Mouse (Mus musculus): ENCODE data around the gene Nlrp4f. TPM values are rescaled to one million over a fixed set of nuclear protein-coding genes. Genes with fewer than 3 reads are reported as not detected.
A peak's percentile ranks its signal among the peaks of the same experiment; 100 is the strongest.

The Nlrp4f gene
- 28.1 and 29.2 TPM in 2 replicates for polyA plus RNA-seq (2011; ENCODE audit: insufficient read depth, insufficient read length, low read depth, missing spikeins)

DNA sequence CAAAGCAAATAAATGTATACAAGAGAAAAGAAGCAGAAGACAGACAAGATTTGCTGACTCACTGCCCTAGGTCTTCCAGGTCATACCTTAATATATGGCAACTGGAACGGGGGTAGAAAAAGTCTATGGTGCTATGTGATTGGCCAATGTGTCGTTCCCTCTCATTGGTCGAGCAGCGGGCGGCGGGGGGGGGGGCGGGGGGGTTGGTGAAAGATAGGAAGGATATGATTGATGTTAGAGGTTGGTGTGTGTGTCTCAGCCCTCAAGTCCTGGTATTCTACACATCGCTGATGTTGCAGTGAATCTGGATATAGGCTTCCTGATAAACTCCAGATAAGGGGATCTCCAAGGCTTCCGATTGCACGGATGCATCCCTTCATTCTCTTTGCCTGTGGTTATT lies at the start of gene Nlrp4f:
Gene Nlrp4f, minus strand, starts transcription at position 101 of the 400 bp plus-strand sequence.
- H3K4me3 ChIP-seq (ENCODE audit: low read depth, low read length): peak within 1 kb of the TSS; percentile 42
- peaks cover 2% of the 10 kb centered on the region for H3K4me1 ChIP-seq (ENCODE audit: control insufficient read depth, insufficient read depth, low read length)
- no peaks in the 10 kb centered on the region for H3K27me3 ChIP-seq (ENCODE audit: control insufficient read depth, insufficient read depth, low read length, poor library complexity, severe bottlenecking)
- TF ChIP-seq CTCF (IDR thresholded peaks at IDR 0.05; ENCODE audit: low read depth, low read length) (no peak), POLR2A (IDR thresholded peaks at IDR 0.05; ENCODE audit: insufficient read depth, low read length) (no peak), EP300 (IDR thresholded peaks at IDR 0.05; ENCODE audit: insufficient read depth, low read depth, low read length) (no peak)
- no peaks in the 10 kb centered on the region for H3K9me3 ChIP-seq (replicated peaks; ENCODE audit: control insufficient read depth, insufficient read depth, low read length, poor library complexity, severe bottlenecking)
- peak within 1 kb of the TSS; percentile 93 for H3K9ac ChIP-seq (ENCODE audit: low read depth, poor library complexity, severe bottlenecking)
- peak within 1 kb of the TSS; percentile 81 for H3K27ac ChIP-seq (ENCODE audit: insufficient read depth, low read length)
- peaks cover 7% of the 10 kb centered on the region for H3K36me3 ChIP-seq (ENCODE audit: control insufficient read depth, insufficient read depth, low read length, poor library complexity, severe bottlenecking)

DNA sequence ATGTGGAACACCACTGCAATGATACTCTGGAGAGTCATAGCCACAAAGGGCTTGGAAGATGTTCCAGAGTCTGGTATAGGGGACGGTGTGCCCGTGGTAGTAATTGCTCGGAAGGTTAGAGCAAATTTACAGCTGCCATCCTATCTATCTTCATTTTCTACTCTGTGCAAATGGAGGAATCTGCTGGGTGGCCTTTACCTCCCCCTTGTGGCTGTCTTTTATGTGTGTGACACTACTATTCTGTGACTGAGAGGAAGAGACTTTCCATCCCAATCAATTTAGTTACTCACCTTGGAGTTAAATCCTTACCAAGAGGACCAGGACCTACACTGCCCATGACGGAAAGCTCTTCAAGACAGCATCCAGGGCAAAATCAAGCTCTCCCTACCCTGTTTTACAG lies 37.5 kb upstream of the Nlrp4f start:
- no peak overlapping the region for H3K4me3 ChIP-seq (ENCODE audit: low read depth, low read length)
- H3K36me3 ChIP-seq (ENCODE audit: control insufficient read depth, insufficient read depth, low read length, poor library complexity, severe bottlenecking): no peaks in the 10 kb centered on the region
- TF ChIP-seq POLR2A (IDR thresholded peaks at IDR 0.05; ENCODE audit: insufficient read depth, low read length) (no peak), CTCF (IDR thresholded peaks at IDR 0.05; ENCODE audit: low read depth, low read length) (no peak), EP300 (IDR thresholded peaks at IDR 0.05; ENCODE audit: insufficient read depth, low read depth, low read length) (no peak)
- H3K9me3 ChIP-seq (replicated peaks; ENCODE audit: control insufficient read depth, insufficient read depth, low read length, poor library complexity, severe bottlenecking): no peaks in the 10 kb centered on the region
- no peaks in the 10 kb centered on the region for H3K27me3 ChIP-seq (ENCODE audit: control insufficient read depth, insufficient read depth, low read length, poor library complexity, severe bottlenecking)
- no peak overlapping the region for H3K27ac ChIP-seq (ENCODE audit: insufficient read depth, low read length)
- no peaks in the 10 kb centered on the region for H3K4me1 ChIP-seq (ENCODE audit: control insufficient read depth, insufficient read depth, low read length)
- H3K9ac ChIP-seq (ENCODE audit: low read depth, poor library complexity, severe bottlenecking): no peak overlapping the region; the same call in 1 of the 2 replicates

DNA sequence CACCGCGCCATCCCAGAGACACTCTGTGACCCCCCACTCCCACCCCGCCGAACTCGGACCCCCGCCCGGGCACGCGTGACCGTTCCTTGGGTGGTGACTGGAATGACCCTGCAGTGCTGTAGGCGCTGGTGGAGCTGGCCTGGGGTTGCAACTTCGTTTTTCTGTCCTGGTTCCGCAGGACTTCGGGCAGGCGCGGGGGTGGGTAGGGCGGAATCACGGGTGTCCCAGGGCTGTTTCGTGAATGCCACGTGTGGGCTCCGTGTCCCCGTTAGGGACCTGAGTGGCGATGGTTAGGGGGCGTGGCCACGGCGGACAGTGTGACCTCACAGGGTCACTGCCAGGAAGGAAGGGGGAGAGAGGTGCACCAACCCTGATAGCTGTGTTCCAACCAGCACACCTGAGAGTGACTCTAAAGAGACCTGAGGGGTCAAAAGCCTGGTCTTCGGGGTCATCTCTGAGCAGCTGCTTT lies 36.6 kb upstream of the Nlrp4f start:
- no peaks in the 10 kb centered on the region for H3K4me1 ChIP-seq (ENCODE audit: control insufficient read depth, insufficient read depth, low read length)
- H3K4me3 ChIP-seq (ENCODE audit: low read depth, low read length): peak overlapping the region; percentile 80
- no peaks in the 10 kb centered on the region for H3K36me3 ChIP-seq (ENCODE audit: control insufficient read depth, insufficient read depth, low read length, poor library complexity, severe bottlenecking)
- H3K27ac ChIP-seq (ENCODE audit: insufficient read depth, low read length): no peak overlapping the region
- no peaks in the 10 kb centered on the region for H3K9me3 ChIP-seq (replicated peaks; ENCODE audit: control insufficient read depth, insufficient read depth, low read length, poor library complexity, severe bottlenecking)
- TF ChIP-seq CTCF (IDR thresholded peaks at IDR 0.05; ENCODE audit: low read depth, low read length) (no peak), EP300 (IDR thresholded peaks at IDR 0.05; ENCODE audit: insufficient read depth, low read depth, low read length) (no peak)
- peak overlapping the region; percentile 76 for H3K9ac ChIP-seq (ENCODE audit: low read depth, poor library complexity, severe bottlenecking)
- H3K27me3 ChIP-seq (ENCODE audit: control insufficient read depth, insufficient read depth, low read length, poor library complexity, severe bottlenecking): no peaks in the 10 kb centered on the region

DNA sequence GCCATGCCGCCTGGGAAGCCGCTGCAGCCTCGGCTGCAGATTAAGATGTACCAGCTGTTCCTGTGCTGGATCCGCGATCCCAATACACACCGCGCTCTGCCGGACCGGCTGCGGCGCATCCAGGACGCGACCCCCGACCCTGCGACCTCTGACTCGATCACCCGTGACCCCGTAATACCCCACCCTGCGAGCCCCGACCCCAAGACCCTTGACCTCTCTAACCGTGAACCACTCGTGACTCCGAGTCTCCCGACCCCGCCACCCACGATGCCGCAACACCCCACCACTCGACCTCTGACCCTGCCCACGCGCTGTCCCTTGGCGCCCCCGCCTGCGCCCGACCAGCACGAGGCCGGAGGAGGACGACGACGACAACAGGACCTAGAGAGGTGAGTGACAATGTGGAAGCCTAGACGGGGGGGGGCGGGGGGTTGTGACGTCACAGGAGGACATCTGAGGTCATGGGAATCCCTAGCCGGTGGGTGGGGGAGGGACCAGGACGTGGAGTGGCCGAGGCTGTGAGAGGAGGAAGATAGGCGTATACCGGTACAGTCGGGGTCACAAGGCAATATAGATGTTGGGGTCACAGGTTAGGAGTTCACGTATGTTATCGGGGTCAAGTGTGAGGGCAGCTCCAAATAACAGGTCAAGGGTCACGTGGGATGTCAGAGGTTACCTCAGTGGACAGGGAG lies 36.0 kb upstream of the Nlrp4f start:
- H3K27ac ChIP-seq (ENCODE audit: insufficient read depth, low read length): peak overlapping the region; percentile 24; the same call in 1 of the 2 replicates
- H3K4me1 ChIP-seq (ENCODE audit: control insufficient read depth, insufficient read depth, low read length): no peaks in the 10 kb centered on the region
- no peak for TF ChIP-seq POLR2A (IDR thresholded peaks at IDR 0.05; ENCODE audit: insufficient read depth, low read length)
- no peaks in the 10 kb centered on the region for H3K27me3 ChIP-seq (ENCODE audit: control insufficient read depth, insufficient read depth, low read length, poor library complexity, severe bottlenecking)
- peak overlapping the region; percentile 76 for H3K9ac ChIP-seq (ENCODE audit: low read depth, poor library complexity, severe bottlenecking)
- peak overlapping the region; percentile 80 for H3K4me3 ChIP-seq (ENCODE audit: low read depth, low read length)
- H3K36me3 ChIP-seq (ENCODE audit: control insufficient read depth, insufficient read depth, low read length, poor library complexity, severe bottlenecking): no peaks in the 10 kb centered on the region
- no peaks in the 10 kb centered on the region for H3K9me3 ChIP-seq (replicated peaks; ENCODE audit: control insufficient read depth, insufficient read depth, low read length, poor library complexity, severe bottlenecking)

DNA sequence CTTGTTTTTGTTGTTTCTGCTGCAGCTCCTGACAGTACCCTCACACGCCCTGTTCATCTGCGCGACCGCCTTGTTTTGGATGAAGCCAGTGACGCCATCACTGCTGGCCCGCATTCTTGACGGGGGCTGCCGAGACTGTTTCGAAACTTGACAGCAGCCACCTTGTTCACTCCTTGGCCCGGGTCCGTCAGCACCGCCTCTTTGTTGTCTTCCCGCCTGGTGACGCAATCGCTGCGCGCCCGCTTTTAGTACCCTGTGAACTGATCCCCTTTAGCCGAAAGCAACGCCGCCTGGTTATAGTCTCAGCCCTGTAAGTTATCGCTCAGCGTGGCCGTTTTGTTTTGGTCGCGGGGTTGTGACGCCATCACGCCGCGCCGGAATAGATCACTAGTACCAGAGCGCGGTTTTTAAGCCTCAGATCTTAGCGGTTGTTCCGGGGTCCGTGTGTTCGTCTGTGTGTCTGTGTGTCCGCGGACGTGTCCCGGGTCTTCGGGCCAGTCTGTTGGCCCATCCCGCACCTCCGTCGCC lies 35.4 kb upstream of the Nlrp4f start:
- H3K36me3 ChIP-seq (ENCODE audit: control insufficient read depth, insufficient read depth, low read length, poor library complexity, severe bottlenecking): no peaks in the 10 kb centered on the region
- peak overlapping the region; percentile 76 for H3K9ac ChIP-seq (ENCODE audit: low read depth, poor library complexity, severe bottlenecking)
- H3K27me3 ChIP-seq (ENCODE audit: control insufficient read depth, insufficient read depth, low read length, poor library complexity, severe bottlenecking): no peaks in the 10 kb centered on the region
- TF ChIP-seq POLR2A (IDR thresholded peaks at IDR 0.05; ENCODE audit: insufficient read depth, low read length) (peak; percentile 20), EP300 (IDR thresholded peaks at IDR 0.05; ENCODE audit: insufficient read depth, low read depth, low read length) (no peak)
- H3K27ac ChIP-seq (ENCODE audit: insufficient read depth, low read length): peak overlapping the region; percentile 24; the same call in 1 of the 2 replicates
- H3K4me1 ChIP-seq (ENCODE audit: control insufficient read depth, insufficient read depth, low read length): no peaks in the 10 kb centered on the region
- H3K9me3 ChIP-seq (replicated peaks; ENCODE audit: control insufficient read depth, insufficient read depth, low read length, poor library complexity, severe bottlenecking): no peaks in the 10 kb centered on the region
- peak overlapping the region; percentile 80 for H3K4me3 ChIP-seq (ENCODE audit: low read depth, low read length)

DNA sequence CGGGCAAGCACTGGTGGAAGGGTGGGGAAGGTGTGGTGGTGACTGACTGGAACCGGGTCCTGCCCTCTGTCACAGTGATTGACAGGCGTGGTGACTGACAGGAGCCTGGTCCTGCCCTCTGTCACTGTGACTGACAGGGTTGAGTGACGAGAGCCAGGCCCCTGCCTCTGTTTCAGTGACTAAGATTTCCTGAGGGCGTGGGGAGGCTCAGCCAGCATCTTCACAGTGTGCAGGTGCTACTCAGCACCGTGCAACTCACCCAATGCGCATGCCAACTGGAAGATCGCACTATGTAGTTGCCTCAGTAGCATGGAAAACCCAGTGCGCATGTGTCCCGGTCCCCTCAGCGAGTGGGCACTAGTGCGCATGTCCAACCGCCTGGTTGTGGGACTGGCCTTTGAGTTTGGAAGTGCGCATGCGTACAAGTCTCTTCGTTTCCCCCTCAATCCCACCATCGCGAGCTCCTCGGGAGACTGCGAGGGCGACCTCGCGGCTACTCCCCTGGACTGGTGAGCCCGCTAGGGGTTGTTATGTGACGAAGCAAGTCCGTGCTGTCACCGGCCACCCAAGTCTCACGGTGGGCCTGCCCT lies 34.8 kb upstream of the Nlrp4f start:
- no peaks in the 10 kb centered on the region for H3K36me3 ChIP-seq (ENCODE audit: control insufficient read depth, insufficient read depth, low read length, poor library complexity, severe bottlenecking)

More for the DNA sequence above, 34.8 kb upstream of the Nlrp4f start:
- TF ChIP-seq POLR2A (IDR thresholded peaks at IDR 0.05; ENCODE audit: insufficient read depth, low read length): no peak
- no peak for TF ChIP-seq EP300 (IDR thresholded peaks at IDR 0.05; ENCODE audit: insufficient read depth, low read depth, low read length)
- H3K9me3 ChIP-seq (replicated peaks; ENCODE audit: control insufficient read depth, insufficient read depth, low read length, poor library complexity, severe bottlenecking): no peaks in the 10 kb centered on the region
- peak overlapping the region; percentile 80 for H3K4me3 ChIP-seq (ENCODE audit: low read depth, low read length)
- no peaks in the 10 kb centered on the region for H3K27me3 ChIP-seq (ENCODE audit: control insufficient read depth, insufficient read depth, low read length, poor library complexity, severe bottlenecking)
- no peaks in the 10 kb centered on the region for H3K4me1 ChIP-seq (ENCODE audit: control insufficient read depth, insufficient read depth, low read length)
- peak overlapping the region; percentile 76 for H3K9ac ChIP-seq (ENCODE audit: low read depth, poor library complexity, severe bottlenecking)
- H3K27ac ChIP-seq (ENCODE audit: insufficient read depth, low read length): peak overlapping the region; percentile 22
